ENCODE assay signal across 8 mouse cellular contexts in genomic region chr8:110720685-110721598, GRCm38 (mm10). TPM values are rescaled to one million over a fixed set of nuclear protein-coding genes. Genes with fewer than 3 reads are reported as not detected.
DNase-seq lines count a peak whose midpoint lies in the region; ATAC-seq and TF ChIP-seq lines count a peak whose summit lies in the region.

Mtss1l (plus strand) TSS chr8:110721476.

- H3K9me3 ChIP-seq in E14TG2a.4 (ENCODE audit: low read length), result no peaks in the 10 kb centered on the region
- H3K9me3 ChIP-seq in forebrain, embryonic 10.5 days, result no peaks in the 10 kb centered on the region
- no peaks in the 10 kb centered on the region for H3K9me3 ChIP-seq in heart, embryonic 15.5 days (replicated peaks)
- H3K9me3 ChIP-seq in liver, postnatal 0 days (ENCODE audit: low read length), result no peaks in the 10 kb centered on the region

- H3K27ac ChIP-seq in bone marrow macrophage, adult 2 months (ENCODE audit: insufficient read depth, low read depth, low read length), result no peak within 1 kb of the TSS
- H3K27ac ChIP-seq in forebrain, embryonic 10.5 days, result peak within 1 kb of the TSS; percentile 93
- peak within 1 kb of the TSS; percentile 91 for H3K27ac ChIP-seq in heart, embryonic 15.5 days
- H3K27ac ChIP-seq in liver, postnatal 0 days (ENCODE audit: low read depth), result peak within 1 kb of the TSS; percentile 48; the same call in 1 of the 2 replicates

- TF ChIP-seq EP300 in liver, postnatal 0 days (IDR thresholded peaks at IDR 0.05; ENCODE audit: low read depth), result no peak

- WGBS in forebrain, embryonic 10.5 days, result 4% methylated on average over 72 of the region's 75 CpGs
- WGBS in heart, embryonic 15.5 days, result 8% methylated on average over 51 of the region's 75 CpGs
- 13% methylated on average over 35 of the region's 75 CpGs for WGBS in liver, postnatal 0 days (ENCODE audit: insufficient replicate concordance)

- peak within 1 kb of the TSS; percentile 95 for H3K9ac ChIP-seq in heart, embryonic 15.5 days
- H3K9ac ChIP-seq in liver, postnatal 0 days (replicated peaks), result peak within 1 kb of the TSS; percentile 59

- peaks cover 40% of the 10 kb centered on the region for H3K36me3 ChIP-seq in E14TG2a.4 (ENCODE audit: insufficient read depth, low read length)
- H3K36me3 ChIP-seq in forebrain, embryonic 10.5 days (replicated peaks), result peaks cover 35% of the 10 kb centered on the region
- H3K36me3 ChIP-seq in heart, embryonic 15.5 days, result 0 out of 2 replicates have a peak, but pooled peaks cover 4% of the 10 kb centered on the region
- no peaks in the 10 kb centered on the region for H3K36me3 ChIP-seq in liver, postnatal 0 days (replicated peaks; ENCODE audit: insufficient read depth, low read length)

- peak; percentile 90 for DNase-seq in forebrain, embryonic 10.5 days (ENCODE audit: extremely low spot score, low spot score)
- DNase-seq in kidney, postnatal 25 days, result peak; percentile 78 to 91
- peak; percentile 62 for DNase-seq in liver, postnatal 0 days
- DNase-seq in ovary, postnatal 14 days (ENCODE audit: low spot score), result peak; percentile 71
- peak; percentile 65 to 76 for DNase-seq in urinary bladder, postnatal 36 days (ENCODE audit: low spot score in 2 of 2)

- peak within 1 kb of the TSS; percentile 86 for H3K4me2 ChIP-seq in heart, embryonic 15.5 days
- peak within 1 kb of the TSS; percentile 77 for H3K4me2 ChIP-seq in liver, postnatal 0 days (ENCODE audit: low read depth, low read length)

- no peak for TF ChIP-seq POLR2A in bone marrow macrophage, adult 2 months (IDR thresholded peaks at IDR 0.05; ENCODE audit: borderline replicate concordance, low read depth, low read length)

- 0 out of 2 replicates have a peak, but pooled peaks have one; percentile 1 for TF ChIP-seq CTCF in E14TG2a.4 (conservative IDR thresholded peaks at IDR 0.05; ENCODE audit: low read length)
- no peak for TF ChIP-seq CTCF in bone marrow macrophage, adult 2 months (IDR thresholded peaks at IDR 0.05; ENCODE audit: low read depth, low read length)
- no peak for TF ChIP-seq CTCF in liver, postnatal 0 days (IDR thresholded peaks at IDR 0.05; ENCODE audit: low read depth)

- H3K27me3 ChIP-seq in E14TG2a.4 (ENCODE audit: insufficient read depth, low read length), result peaks cover 46% of the 10 kb centered on the region
- H3K27me3 ChIP-seq in forebrain, embryonic 10.5 days (ENCODE audit: poor library complexity, severe bottlenecking), result peaks cover 17% of the 10 kb centered on the region
- no peaks in the 10 kb centered on the region for H3K27me3 ChIP-seq in heart, embryonic 15.5 days
- H3K27me3 ChIP-seq in liver, postnatal 0 days (ENCODE audit: insufficient read depth, low read length), result peaks cover 17% of the 10 kb centered on the region

- H3K4me3 ChIP-seq in E14TG2a.4 (replicated peaks; ENCODE audit: low read length), result peak within 1 kb of the TSS; percentile 83
- H3K4me3 ChIP-seq in bone marrow macrophage, adult 2 months (ENCODE audit: insufficient read depth, low read length), result peak within 1 kb of the TSS; percentile 63
- peak within 1 kb of the TSS; percentile 82 for H3K4me3 ChIP-seq in forebrain, embryonic 10.5 days
- peak within 1 kb of the TSS; percentile 81 for H3K4me3 ChIP-seq in heart, embryonic 15.5 days
- peak within 1 kb of the TSS; percentile 52 for H3K4me3 ChIP-seq in liver, postnatal 0 days (ENCODE audit: low read depth, low read length)

- ATAC-seq in heart, embryonic 15.5 days (replicated peaks; ENCODE audit: insufficient number of reproducible peaks, insufficient read depth, low FRiP score, low read depth), result peak; percentile 83
- ATAC-seq in liver, postnatal 0 days, result peak; percentile 66

- H3K4me1 ChIP-seq in E14TG2a.4 (replicated peaks; ENCODE audit: low read depth, low read length), result peaks cover 49% of the 10 kb centered on the region
- H3K4me1 ChIP-seq in bone marrow macrophage, adult 2 months (ENCODE audit: control insufficient read depth, insufficient read depth, low read length), result no peaks in the 10 kb centered on the region
- H3K4me1 ChIP-seq in forebrain, embryonic 10.5 days, result peaks cover 87% of the 10 kb centered on the region
- H3K4me1 ChIP-seq in heart, embryonic 15.5 days (replicated peaks), result peaks cover 82% of the 10 kb centered on the region
- H3K4me1 ChIP-seq in liver, postnatal 0 days (ENCODE audit: insufficient read depth), result peaks cover 9% of the 10 kb centered on the region; the same call in 1 of the 2 replicates

RNA-seq across cellular contexts. Expression of gene Mtss1l, which starts in this region (rescaled TPM):
- 0.44 and 0.50 TPM in 2 replicates for polyA plus RNA-seq in bone marrow macrophage, adult 2 months (2012; ENCODE audit: insufficient read depth, insufficient read length, missing spikeins)
- 5.4 and 5.6 TPM in 2 replicates for polyA plus RNA-seq in forebrain, embryonic 10.5 days (2016; fragmentation: Nextera tagmentation; extraction: Ambion mirVana)
- polyA plus RNA-seq in heart, embryonic 15.5 days (2015; fragmentation: Nextera tagmentation; extraction: Ambion mirVana), result 10.1 and 15.7 TPM in 2 replicates
- 0.95 and 1.2 TPM in 2 replicates for polyA plus RNA-seq in liver, postnatal 0 days (2015; fragmentation: Nextera tagmentation; extraction: Ambion mirVana)
